Mouse (Mus musculus) liver, adult (tissue): ENCODE measurements around the gene Pacrg.

Source experiments
- GATA4 ChIP-seq: IDR thresholded peaks from 2 replicates; pipeline ENCODE4 v1.6.1; 2014; ENCODE audit warnings: mild to moderate bottlenecking, low read length; ENCODE audit not compliant: insufficient replicate concordance

Gene Pacrg

GRCm38 (mm10) chr17:10608146-10608545 lies 232.0 kb downstream of the Pacrg start:
- TF ChIP-seq GATA4, result no peak

GRCm38 (mm10) chr17:10606090-10606489 lies 234.0 kb downstream of the Pacrg start:
- TF ChIP-seq GATA4, result no peak

- TF ChIP-seq GATA4, result no peak
These were observed 242.4 kb downstream of the Pacrg start for GRCm38 (mm10) chr17:10597741-10598140.

DNA sequence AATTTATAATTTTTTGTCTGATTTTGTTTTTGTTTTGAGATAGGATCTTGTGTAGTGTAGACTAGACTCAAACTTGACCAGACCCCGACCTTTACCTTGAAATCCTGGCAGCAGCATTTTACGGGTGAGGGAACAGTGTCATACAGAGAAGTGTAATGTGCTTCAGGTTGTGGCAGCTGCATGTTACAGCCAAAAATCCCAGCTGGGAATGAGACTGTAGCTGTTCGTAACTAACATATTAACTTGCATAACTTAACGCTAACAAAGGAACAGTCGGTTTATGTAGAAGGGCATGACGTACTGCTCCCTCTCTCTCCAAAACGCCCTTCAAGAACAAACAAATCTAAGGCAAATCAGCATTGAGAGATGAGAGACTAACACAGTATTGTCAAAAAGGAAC lies 250.5 kb downstream of the Pacrg start:
- TF ChIP-seq GATA4, result no peak

DNA sequence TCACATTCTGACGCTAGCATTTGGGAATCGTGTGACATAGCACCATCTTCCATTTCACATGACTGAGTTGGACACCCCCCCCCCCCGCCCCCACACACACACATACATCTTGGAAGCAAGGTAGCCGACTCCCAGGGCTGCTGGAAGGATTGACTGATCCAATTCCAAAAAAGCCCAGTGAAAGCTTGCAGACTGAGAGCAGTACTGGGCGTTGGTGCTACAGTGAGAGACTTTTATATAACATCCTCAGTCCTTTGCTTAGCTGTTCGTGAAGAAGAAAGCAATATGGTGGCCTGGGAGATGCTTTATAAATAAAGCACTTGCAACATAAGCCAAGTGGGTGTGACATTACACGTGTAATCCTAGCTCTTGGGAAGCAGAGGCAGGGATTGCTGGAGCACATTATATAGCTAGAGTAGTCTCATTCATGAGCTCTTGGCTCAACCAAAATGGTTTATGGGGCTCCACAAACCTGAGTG lies 251.2 kb downstream of the Pacrg start:
- TF ChIP-seq GATA4, result no peak

DNA sequence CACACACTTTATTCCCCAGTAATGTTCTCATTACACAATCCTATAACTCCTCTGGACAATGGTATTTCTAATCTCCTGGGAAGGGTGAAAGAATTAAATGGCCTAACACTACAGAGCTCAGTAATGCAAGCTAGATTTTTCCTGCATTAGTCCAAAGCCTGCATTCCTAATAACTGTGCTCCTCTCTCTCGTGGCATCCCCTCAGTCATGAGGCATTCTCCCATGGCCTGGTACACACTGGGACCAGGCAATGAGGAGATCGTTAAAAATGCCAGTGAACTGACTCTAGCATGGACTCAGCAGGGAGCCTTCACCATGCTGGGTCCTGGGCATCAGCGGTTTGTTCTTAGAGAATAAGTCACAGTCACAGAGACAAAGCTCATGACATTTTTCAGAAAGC lies 256.8 kb downstream of the Pacrg start:
- TF ChIP-seq GATA4, result no peak

DNA sequence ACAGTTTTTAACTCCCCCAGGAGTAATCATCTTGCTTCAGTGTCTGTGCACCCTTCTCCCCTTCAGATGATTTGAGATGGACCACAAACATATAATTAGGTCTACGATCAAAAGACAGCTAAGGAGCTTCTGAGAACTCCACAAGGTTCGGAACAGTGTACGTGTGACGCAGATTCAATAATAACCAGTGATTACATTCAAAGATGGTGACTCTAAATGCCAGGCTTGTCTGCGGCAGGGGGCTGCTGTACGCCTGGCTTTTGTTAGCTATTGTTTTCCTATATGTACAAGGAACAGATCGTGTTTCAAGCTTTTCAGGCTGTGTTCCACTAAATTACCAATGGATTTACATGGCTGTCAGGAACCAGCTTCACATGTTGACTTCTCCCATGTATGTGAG lies 264.8 kb downstream of the Pacrg start:
- no peak for TF ChIP-seq GATA4

DNA sequence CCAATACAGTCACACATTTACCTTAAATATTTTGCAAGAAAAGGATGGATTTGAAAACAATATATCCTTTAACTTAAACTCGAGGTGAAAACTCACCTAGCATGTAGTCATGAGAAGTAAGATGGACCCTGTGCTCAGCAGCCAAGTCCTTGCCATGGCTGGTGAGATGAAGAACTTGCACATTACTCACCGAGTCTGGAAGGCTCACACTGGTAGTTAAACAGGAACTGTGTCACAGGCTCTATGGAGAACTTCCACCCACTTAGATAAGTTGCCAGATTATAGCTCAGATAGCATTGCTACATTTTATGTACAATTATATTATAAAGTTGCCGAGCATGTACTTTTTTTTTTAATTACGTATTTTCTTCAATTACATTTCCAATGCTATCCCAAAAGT lies 267.7 kb downstream of the Pacrg start:
- no peak for TF ChIP-seq GATA4

DNA sequence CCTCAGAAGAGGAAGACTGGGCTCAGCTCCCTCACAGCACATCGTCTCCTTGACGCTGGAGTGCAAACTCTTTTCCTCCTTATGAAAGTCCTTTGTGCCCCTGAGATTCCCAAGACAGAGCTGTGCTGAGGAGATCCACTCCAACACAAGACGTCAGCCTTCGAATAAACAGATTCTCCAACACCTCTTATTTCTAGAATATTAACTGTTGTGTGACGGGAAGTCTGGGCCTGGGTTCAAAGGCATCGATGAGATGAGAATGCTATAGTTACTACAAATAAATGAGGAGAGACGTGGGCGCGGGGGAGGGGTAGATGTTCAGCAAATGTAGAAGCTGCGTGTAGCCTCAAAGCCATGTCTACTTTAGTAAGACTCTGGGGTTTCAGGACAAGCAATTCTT lies 270.8 kb downstream of the Pacrg start:
- no peak for TF ChIP-seq GATA4

GRCm38 (mm10) chr17:10567411-10567810 lies 272.7 kb downstream of the Pacrg start:
- TF ChIP-seq GATA4, result no peak

DNA sequence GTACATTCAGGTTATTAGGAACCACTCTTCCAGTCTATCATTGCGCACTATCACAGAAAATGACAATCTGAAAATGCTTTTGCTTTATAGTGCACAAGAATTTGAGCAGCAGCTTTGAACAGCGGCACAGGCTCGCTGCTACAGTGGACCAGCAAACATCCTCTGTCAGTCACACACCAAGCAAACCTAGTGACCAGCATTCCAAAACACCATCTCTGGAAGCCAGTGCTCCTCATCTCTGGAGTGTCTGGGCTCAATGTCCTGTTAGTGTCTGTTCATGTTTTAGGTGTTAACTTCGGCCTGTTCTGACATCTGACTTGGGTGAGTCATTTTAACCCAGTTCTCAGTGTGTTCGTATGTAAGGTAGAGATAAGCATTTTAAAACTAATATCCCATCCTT lies 275.9 kb downstream of the Pacrg start:
- no peak for TF ChIP-seq GATA4

DNA sequence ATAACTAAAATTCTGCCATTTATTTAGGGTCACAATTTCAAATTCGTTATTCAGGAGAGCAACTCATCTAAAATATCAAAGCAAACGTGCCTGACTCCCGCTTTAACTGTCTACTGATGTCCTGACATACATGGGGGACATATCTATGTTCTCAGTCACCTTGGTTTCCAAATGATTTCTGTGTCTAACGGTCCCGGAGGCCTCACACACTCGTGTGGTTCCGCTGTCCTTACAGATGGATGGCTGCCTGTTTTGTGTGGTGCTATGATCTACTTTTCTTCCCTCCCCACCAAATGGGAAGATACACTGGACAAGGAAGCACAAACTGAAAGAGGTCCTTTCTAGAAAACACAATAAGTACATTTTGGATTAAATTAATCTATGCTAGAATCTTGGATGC lies 277.2 kb downstream of the Pacrg start:
- no peak for TF ChIP-seq GATA4

DNA sequence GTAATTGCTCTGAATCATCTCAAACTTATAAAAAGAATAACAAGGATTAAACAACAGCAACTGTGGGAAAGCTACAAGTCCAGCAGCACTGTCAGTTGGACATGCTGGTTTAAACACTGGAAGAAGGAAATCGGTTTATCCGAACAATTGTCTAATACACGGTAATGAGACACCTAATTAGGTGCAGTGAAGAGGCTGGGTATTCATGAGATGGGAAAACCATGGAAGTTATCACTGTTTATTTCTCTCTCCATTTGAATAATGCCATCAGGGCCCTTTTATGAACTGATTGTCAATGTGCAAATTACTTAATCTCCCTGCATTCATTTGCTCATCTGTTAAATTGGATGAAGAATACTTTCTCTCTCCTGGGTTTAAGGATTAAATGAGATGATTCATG lies 280.1 kb downstream of the Pacrg start:
- TF ChIP-seq GATA4, result no peak

DNA sequence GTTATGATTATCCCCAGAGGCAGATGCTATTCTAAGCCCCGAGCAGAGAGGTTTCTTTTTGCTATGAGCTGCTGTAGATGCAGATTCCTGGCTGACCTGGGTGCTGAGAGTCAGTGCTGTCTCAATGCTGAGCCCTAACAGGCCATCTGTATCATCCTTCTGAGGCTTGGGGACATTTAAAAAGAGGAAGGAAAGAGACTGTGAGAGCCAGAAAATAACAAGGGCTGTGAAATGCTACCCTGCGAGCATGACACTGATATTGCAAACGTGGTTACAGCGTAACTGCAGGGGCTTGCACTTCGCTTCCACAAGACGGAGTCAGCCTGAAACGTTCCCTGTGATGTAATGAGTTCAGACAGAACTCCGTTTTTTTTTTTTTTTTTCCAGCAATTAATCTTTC lies 281.4 kb downstream of the Pacrg start:
- no peak for TF ChIP-seq GATA4

DNA sequence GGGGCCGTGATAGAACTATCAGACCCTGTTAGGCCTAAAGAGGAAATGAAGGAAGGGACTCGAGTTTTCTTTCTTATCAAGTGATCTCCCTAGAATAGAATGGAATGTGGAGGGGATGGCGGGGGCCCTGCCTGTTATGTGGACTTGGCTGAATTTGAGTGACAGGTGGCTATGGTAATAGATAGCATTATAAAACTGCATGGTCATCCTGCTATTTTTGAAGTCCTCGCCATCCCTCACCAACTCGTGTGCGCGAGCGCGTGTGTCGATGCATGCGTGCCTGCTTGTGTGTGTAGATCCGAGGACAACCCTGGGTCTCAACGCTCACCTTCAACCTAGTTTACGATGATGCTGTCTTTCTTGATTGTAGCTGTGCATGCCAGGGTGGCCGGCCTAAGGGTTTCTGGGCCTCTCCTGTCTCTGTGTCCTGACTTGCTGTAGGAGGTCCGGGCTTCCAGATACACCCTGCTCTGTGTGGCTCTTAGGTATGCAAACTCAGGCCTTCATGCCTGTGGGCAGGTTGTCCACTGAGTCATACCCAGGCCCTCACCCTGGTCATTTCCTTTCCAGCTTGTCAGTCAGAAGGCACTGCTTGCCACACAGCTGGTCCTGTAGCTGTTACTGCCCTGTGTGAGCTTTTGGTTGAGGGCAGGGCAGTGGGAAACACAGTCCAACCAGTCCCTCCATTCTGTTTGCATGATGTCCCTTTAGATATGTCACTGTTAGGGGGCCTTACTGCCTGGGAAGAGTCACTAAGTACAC lies 287.6 kb downstream of the Pacrg start:
- TF ChIP-seq GATA4, result no peak

GRCm38 (mm10) chr17:10550781-10551520 lies 289.2 kb downstream of the Pacrg start:
- no peak for TF ChIP-seq GATA4
